Mouse (Mus musculus): Measurements from ENCODE around the gene Casp9. TPM values are rescaled to one million over a fixed set of nuclear protein-coding genes. Genes with fewer than 3 reads are reported as not detected.

Gene Casp9
- polyA plus RNA-seq, 1 experiment from 2014 or later: 9.0 TPM

GRCm38 (mm10) chr4:141863726-141864280, 70.4 kb downstream of the Casp9 start:
- DNase-seq (ENCODE audit: low spot score): no peak

- no peak for DNase-seq (ENCODE audit: low spot score)
Observed at GRCm38 (mm10) chr4:141864506-141864905, 71.1 kb downstream of the Casp9 start.

GRCm38 (mm10) chr4:141865006-141865405, 71.6 kb downstream of the Casp9 start:
- DNase-seq (ENCODE audit: low spot score): no peak

Other genes with a start within 250 kb of the Casp9 start
- gene Fblim1, start 187.5 kb upstream of the Casp9 start, polyA plus RNA-seq (2015; fragmentation: Nextera tagmentation; extraction: Ambion mirVana): 2.4 and 3.9 TPM in 2 replicates
- 0.23 and 0.33 TPM in 2 replicates for gene Tmem82, start 175.0 kb upstream of the Casp9 start, polyA plus RNA-seq (2015; fragmentation: Nextera tagmentation; extraction: Ambion mirVana)
- gene Slc25a34, start 169.8 kb upstream of the Casp9 start, polyA plus RNA-seq (2015; fragmentation: Nextera tagmentation; extraction: Ambion mirVana): 0.08 TPM in 1 of 2 replicates, not detected in the other
- gene Plekhm2, start 128.7 kb upstream of the Casp9 start, polyA plus RNA-seq (2015; fragmentation: Nextera tagmentation; extraction: Ambion mirVana): 2.6 and 3.6 TPM in 2 replicates
- not detected in 2 replicates for gene Rsc1a1, start 108.0 kb upstream of the Casp9 start, polyA plus RNA-seq (2015; fragmentation: Nextera tagmentation; extraction: Ambion mirVana)
- gene Ddi2, start 70.2 kb upstream of the Casp9 start, polyA plus RNA-seq (2015; fragmentation: Nextera tagmentation; extraction: Ambion mirVana): 12.3 and 12.8 TPM in 2 replicates
- gene Agmat, start 46.9 kb upstream of the Casp9 start, polyA plus RNA-seq (2015; fragmentation: Nextera tagmentation; extraction: Ambion mirVana): 0.22 TPM in 1 of 2 replicates, not detected in the other
- 2.5 and 2.9 TPM in 2 replicates for gene Dnajc16, start 2.7 kb upstream of the Casp9 start, polyA plus RNA-seq (2015; fragmentation: Nextera tagmentation; extraction: Ambion mirVana)
- gene Cela2a, start 32.5 kb downstream of the Casp9 start, polyA plus RNA-seq (2015; fragmentation: Nextera tagmentation; extraction: Ambion mirVana): 0.12 and 0.13 TPM in 2 replicates
- gene Ctrc, start 52.7 kb downstream of the Casp9 start, polyA plus RNA-seq (2015; fragmentation: Nextera tagmentation; extraction: Ambion mirVana): 0.30 TPM in 1 of 2 replicates, not detected in the other
- 88.4 and 90.4 TPM in 2 replicates for gene Efhd2, start 81.3 kb downstream of the Casp9 start, polyA plus RNA-seq (2015; fragmentation: Nextera tagmentation; extraction: Ambion mirVana)
- 1.9 and 2.4 TPM in 2 replicates for gene Fhad1, start 221.5 kb downstream of the Casp9 start, polyA plus RNA-seq (2015; fragmentation: Nextera tagmentation; extraction: Ambion mirVana)

All from thymus, postnatal 0 days (tissue).